Mouse (Mus musculus): Measurements from ENCODE around the gene Kcmf1.

GRCm38 (mm10) chr6:72872276-72872675 lies 27.5 kb downstream of the Kcmf1 start:
- TF ChIP-seq EP300 (optimal IDR thresholded peaks at IDR 0.05) (no peak), CTCF (IDR thresholded peaks at IDR 0.05; ENCODE audit: low read depth) (no peak)

Data from stomach, postnatal 0 days (tissue).